Mouse (Mus musculus): Measurements from ENCODE around the gene Tmem163.

DNA sequence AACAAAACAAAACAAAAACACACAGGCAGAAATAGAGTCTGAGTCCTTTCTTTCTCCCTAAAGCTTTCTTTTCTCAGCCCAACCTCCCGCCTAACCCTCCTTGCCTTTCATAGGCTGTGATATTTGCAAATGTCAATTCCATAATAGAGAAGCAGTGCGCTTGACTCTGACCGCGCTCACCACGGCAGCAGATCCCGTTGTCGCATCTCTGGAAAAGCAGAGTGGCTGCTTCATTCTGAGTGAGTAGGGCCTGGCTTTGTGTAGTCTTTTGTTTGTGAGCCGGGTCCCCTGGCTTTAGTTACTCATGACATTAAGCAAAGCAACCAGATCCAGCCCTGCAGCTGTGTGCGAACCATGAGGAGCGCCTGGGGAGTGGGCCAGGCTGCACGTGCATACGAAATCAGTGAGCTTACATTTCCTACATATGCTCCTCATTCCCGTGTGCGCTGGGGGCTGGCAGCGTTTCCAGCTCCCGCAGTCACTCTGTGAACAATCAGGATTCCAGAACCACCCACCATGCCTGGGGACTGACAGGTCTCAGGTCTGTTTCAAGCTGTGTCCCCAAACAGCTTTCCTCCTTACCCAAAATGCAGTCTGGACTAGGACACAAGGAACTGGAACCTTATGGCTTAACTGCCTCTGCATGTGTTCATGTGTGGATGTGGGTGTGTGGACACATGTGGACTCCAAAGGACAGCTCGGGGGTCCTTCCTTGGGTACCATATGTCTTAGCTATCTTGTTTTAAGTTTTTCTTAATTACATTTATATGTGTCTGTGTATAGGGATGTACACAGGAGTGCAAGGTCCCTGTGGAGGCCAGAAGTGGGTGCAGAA lies 141.9 kb downstream of the Tmem163 start:
- no peak for TF ChIP-seq TCF12 (IDR thresholded peaks at IDR 0.05; ENCODE audit: low read depth, low read length)
- no peak for TF ChIP-seq RAD21 (IDR thresholded peaks at IDR 0.05; ENCODE audit: low read depth, low read length)
- no peak for TF ChIP-seq JUND (conservative IDR thresholded peaks at IDR 0.05; ENCODE audit: low read depth, low read length)
- no peak for TF ChIP-seq RCOR1 (conservative IDR thresholded peaks at IDR 0.05; ENCODE audit: low read depth, low read length)
- no peak for TF ChIP-seq CTCF (conservative IDR thresholded peaks at IDR 0.05 in 1 of 2, IDR thresholded peaks at IDR 0.05 in 1 of 2; ENCODE audit: low read depth in 2 of 2, low read length in 2 of 2)
